Mouse (Mus musculus): ENCODE results near the gene Smc3.

DNA sequence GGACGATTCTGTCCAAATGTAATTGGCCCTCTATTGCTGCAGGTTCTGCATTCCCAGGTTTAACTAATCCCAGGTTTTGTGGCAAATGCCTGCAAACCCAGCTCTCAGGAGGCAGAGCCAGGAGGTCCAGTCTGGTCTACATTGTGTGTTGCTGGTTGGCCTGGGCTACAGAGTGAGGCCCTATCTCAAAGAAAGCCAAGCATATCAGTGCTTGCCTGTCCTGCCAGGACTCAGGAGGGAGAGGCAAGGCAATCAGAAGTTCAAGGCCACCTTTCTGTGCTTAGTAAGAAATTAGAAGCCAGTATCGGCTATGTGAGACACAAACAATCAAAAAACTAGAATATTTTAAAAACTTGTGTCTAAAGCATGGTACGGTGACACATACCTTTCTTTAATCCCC, 27.0 kb upstream of the Smc3 start:
- TF ChIP-seq USF1 (IDR thresholded peaks at IDR 0.05; ENCODE audit: low read depth): no peak
- no peak for TF ChIP-seq CEBPB (IDR thresholded peaks at IDR 0.05; ENCODE audit: insufficient read depth, poor library complexity, severe bottlenecking)

Measured in myocyte (in vitro differentiated cells).